Mouse (Mus musculus) bone marrow macrophage, adult 2 months (primary cell): ENCODE data around the gene Olfr97. TPM values are rescaled to one million over a fixed set of nuclear protein-coding genes. Genes with fewer than 3 reads are reported as not detected.
"Not testable (repeated sequence)": the region's sequence is repeated elsewhere in the genome, so short reads cannot be mapped to it uniquely, and the experiment has no call there.

Experiments
- H3K27ac ChIP-seq: 2 replicates; pipeline ENCODE4 v1.5.1; 2012; ENCODE audit warnings: low read depth, low read length; ENCODE audit not compliant: insufficient read depth
- H3K4me1 ChIP-seq: 2 replicates; pipeline ENCODE4 v1.6.1; 2012; ENCODE audit warnings: low read length; ENCODE audit not compliant: control insufficient read depth, insufficient read depth
- H3K4me3 ChIP-seq: 2 replicates; pipeline ENCODE4 v1.5.1; 2012; ENCODE audit warnings: mild to moderate bottlenecking, low read length, moderate library complexity; ENCODE audit not compliant: insufficient read depth
- CTCF ChIP-seq: IDR thresholded peaks from 2 replicates; pipeline ENCODE4 v1.5.1; 2012; ENCODE audit warnings: low read depth, mild to moderate bottlenecking, low read length, moderate library complexity
- POLR2A ChIP-seq: IDR thresholded peaks from 2 replicates; pipeline ENCODE4 v1.6.1; 2012; ENCODE audit warnings: mild to moderate bottlenecking, low read depth, low read length, borderline replicate concordance
- polyA plus RNA-seq: library from polyadenylated mRNA; stranded (reverse); fragments of >200 nt; gene quantifications from 2 replicates; pipeline ENCODE4 v1.2.4, GENCODE M21; 2012; ENCODE audit not compliant: missing spikeins, insufficient read depth, insufficient read length

Gene Olfr97
- polyA plus RNA-seq: not detected in 2 replicates

GRCm38 (mm10) chr17:37237230-37237629 lies at the start of gene Olfr97:
Gene Olfr97 (minus strand): TSS chr17:37237330.
- H3K27ac ChIP-seq, H3K4me3 ChIP-seq: not testable (repeated sequence)

GRCm38 (mm10) chr17:37283360-37283759 lies 46.2 kb upstream of the Olfr97 start, which contains the start of gene Olfr99:
Gene Olfr99 (minus strand): TSS chr17:37283460.
- TF ChIP-seq POLR2A: no peak
- TF ChIP-seq CTCF: no peak
- H3K4me3 ChIP-seq: no peak within 1 kb of the TSS

More at GRCm38 (mm10) chr17:37237230-37237629, at the start of gene Olfr97:
- not testable (repeated sequence) for H3K4me1 ChIP-seq

GRCm38 (mm10) chr17:37280331-37280730 lies 43.2 kb upstream of the Olfr97 start:
- Histone ChIP-seq H3K4me3 (no peak overlapping the region), H3K4me1 (peaks cover 7% of the 10 kb centered on the region), H3K27ac (no peak overlapping the region)
- TF ChIP-seq POLR2A: no peak
- no peak for TF ChIP-seq CTCF

More at GRCm38 (mm10) chr17:37283360-37283759, 46.2 kb upstream of the Olfr97 start, which contains the start of gene Olfr99:
- Histone ChIP-seq H3K27ac (no peak within 1 kb of the TSS), H3K4me1 (peaks cover 4% of the 10 kb centered on the region; the same call in 1 of the 2 replicates)

GRCm38 (mm10) chr17:37276573-37276972 lies 39.4 kb upstream of the Olfr97 start:
- no peak overlapping the region for H3K27ac ChIP-seq
- TF ChIP-seq POLR2A (no peak), CTCF (no peak)
- H3K4me1 ChIP-seq: peaks cover 17% of the 10 kb centered on the region
- no peak overlapping the region for H3K4me3 ChIP-seq

GRCm38 (mm10) chr17:37275626-37276248 lies 38.6 kb upstream of the Olfr97 start:
- no peak for TF ChIP-seq CTCF
- TF ChIP-seq POLR2A: no peak
- Histone ChIP-seq H3K27ac (peak overlapping the region; percentile 52), H3K4me3 (no peak overlapping the region), H3K4me1 (peaks cover 17% of the 10 kb centered on the region)

GRCm38 (mm10) chr17:37270702-37271092 lies 33.6 kb upstream of the Olfr97 start:
- TF ChIP-seq CTCF: no peak
- Histone ChIP-seq H3K4me3 (peak overlapping the region; percentile 69), H3K4me1 (peaks cover 14% of the 10 kb centered on the region), H3K27ac (peak overlapping the region; percentile 49)

GRCm38 (mm10) chr17:37270058-37270701 lies 33.0 kb upstream of the Olfr97 start, which contains the start of gene H2-M3:
Gene H2-M3 (plus strand): TSS chr17:37270220.
- TF ChIP-seq CTCF: no peak
- no peak for TF ChIP-seq POLR2A
- Histone ChIP-seq H3K27ac (peak within 1 kb of the TSS; percentile 49), H3K4me1 (peaks cover 10% of the 10 kb centered on the region)

GRCm38 (mm10) chr17:37263626-37264025 lies 26.5 kb upstream of the Olfr97 start, which contains the start of gene Olfr98:
Gene Olfr98 (minus strand): TSS chr17:37263749.
- TF ChIP-seq CTCF (no peak), POLR2A (no peak)
- H3K4me3 ChIP-seq: no peak within 1 kb of the TSS
- no peaks in the 10 kb centered on the region for H3K4me1 ChIP-seq
- H3K27ac ChIP-seq: no peak within 1 kb of the TSS

More at GRCm38 (mm10) chr17:37270058-37270701, 33.0 kb upstream of the Olfr97 start, which contains the start of gene H2-M3:
- H3K4me3 ChIP-seq: peak within 1 kb of the TSS; percentile 69

GRCm38 (mm10) chr17:37250544-37250943 lies 13.4 kb upstream of the Olfr97 start:
- no peak for TF ChIP-seq CTCF
- TF ChIP-seq POLR2A: no peak
- H3K27ac ChIP-seq: no peak overlapping the region
- no peak overlapping the region for H3K4me3 ChIP-seq
- H3K4me1 ChIP-seq: no peaks in the 10 kb centered on the region

GRCm38 (mm10) chr17:37249460-37249859 lies 12.3 kb upstream of the Olfr97 start:
- H3K27ac ChIP-seq: no peak overlapping the region
- TF ChIP-seq CTCF (no peak), POLR2A (no peak)
- H3K4me3 ChIP-seq: no peak overlapping the region
- H3K4me1 ChIP-seq: no peaks in the 10 kb centered on the region
